Mouse (Mus musculus) adrenal gland, adult (tissue): ENCODE measurements around the gene Mxra8.

ENCODE experiments used
- DNase-seq, 2 experiments: peaks; one replicate each; pipeline ENCODE4 v3.0.0; 2022 to 2023; ENCODE audit warnings: low spot score in 1 of 2; ENCODE audit not compliant: inconsistent age in 2 of 2

Mxra8 gene

GRCm38 (mm10) chr4:155833836-155834235 lies 5.6 kb upstream of the Mxra8 start:
- peak; percentile 82 to 94 for DNase-seq

GRCm38 (mm10) chr4:155837404-155838010 lies 2.0 kb upstream of the Mxra8 start:
- peak; percentile 36 to 56 for DNase-seq

GRCm38 (mm10) chr4:155838187-155839153 lies 1.0 kb upstream of the Mxra8 start:
- peak; percentile 14 to 37 for DNase-seq

DNA sequence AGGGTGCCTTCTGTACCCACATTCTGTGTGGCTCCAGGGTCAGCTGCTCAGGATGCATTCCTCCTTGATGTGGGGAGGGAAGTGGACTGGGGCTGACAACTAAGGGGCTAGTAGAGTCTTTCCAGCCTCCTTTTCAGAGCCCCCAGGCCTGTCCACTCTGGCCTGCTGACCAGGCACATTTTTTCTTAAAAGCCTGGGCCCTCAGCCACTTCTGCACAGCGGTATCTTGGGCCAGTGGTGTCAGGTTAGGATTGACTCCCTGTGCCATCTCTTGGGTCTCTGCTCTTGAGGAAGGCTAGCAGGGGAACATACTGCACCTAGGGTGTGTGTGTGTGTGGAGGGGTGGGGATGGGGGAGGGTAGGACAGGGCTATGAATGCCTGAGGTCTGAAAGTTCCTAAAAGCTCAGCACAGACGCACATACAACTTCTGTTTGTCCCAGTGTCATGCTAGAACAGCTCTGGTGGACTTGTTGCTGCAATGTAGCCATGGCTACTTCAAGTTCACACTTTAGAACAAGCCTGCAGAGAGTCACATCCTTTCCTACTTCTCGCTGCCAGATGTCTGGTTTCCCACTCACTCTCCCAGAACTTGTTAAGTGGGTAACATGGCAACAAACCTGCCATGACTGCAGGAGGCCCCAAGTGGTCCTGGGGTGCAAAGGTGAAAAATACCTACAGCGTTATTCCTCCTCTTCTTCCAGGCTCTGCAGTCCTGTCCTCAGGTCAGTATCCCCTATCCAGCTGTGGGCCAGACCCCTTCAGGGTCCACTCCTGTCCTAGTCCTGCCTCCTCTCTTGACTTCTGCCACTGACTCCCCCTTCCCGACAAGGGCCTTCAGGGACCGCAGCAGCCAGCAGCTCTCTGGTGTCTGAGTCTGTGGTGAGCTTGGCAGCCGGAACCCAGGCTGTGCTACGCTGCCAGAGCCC lies 859 bp downstream of the Mxra8 start:
- peak in 1 of 2 experiments; percentile 19 for DNase-seq

GRCm38 (mm10) chr4:155841003-155841454 lies 1.5 kb downstream of the Mxra8 start:
- peak; percentile 78 to 90 for DNase-seq

DNA sequence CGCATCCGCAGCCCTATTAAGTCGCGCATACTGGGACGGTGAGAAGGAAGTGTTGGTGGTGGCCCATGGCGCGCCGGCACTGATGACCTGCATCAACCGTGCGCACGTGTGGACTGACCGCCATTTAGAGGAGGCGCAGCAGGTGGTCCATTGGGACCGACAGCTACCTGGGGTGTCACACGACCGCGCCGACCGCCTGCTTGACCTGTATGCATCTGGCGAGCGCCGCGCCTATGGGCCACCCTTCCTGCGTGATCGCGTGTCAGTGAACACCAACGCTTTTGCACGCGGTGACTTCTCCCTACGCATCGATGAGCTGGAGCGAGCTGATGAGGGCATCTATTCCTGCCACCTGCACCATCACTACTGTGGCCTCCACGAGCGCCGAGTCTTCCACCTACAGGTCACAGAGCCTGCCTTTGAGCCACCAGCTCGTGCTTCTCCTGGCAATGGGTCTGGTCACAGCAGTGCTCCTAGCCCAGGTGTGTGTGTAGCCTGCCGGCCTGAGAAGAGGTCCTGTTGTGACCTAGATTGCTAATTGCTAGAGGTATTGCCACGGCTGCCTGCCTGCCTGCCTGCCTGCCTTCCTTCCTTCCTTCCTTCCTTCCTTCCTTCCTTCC lies 2.3 kb downstream of the Mxra8 start:
- no peak for DNase-seq

GRCm38 (mm10) chr4:155843231-155843630 lies 3.8 kb downstream of the Mxra8 start:
- DNase-seq = no peak

DNA sequence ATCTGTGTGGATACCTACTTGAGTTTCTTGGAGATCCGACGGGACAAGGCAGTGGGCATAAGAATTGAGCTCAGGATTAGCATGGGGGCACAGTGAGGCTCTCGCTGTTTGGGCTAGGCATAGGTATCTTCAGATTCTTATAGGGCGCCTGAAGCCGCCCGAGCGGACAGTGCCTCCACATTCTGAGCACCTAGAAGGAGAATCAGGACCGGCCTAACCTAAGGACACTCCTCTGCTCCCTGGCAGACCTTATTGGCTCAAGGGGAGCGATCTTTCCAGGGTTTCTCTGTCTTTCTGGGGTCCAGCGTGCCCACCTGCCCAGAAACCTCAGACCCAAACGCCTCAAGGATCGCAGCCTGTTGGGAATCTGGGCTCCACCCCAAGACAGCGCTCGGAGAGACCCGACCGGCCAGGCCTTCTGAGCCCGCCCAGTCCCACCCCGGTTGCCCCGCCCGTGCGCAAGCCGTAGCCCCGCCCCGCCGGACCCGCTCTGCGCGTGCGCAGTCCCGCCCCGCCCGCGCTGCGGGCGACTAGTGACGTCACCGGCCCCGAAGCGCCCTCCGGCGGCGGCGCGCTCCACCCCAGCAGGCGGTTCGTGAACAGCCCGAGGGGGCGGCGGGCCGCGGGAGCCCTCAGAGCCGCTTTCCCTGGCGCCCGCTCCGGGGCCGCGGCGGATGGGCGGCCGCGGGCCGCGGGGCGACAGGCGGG lies 7.5 kb downstream of the Mxra8 start, which contains the start of gene Dvl1:
Gene Dvl1 (plus strand): TSS at position 532 of the 708 bp plus-strand sequence.
- peak; percentile 95 to 98 for DNase-seq

DNA sequence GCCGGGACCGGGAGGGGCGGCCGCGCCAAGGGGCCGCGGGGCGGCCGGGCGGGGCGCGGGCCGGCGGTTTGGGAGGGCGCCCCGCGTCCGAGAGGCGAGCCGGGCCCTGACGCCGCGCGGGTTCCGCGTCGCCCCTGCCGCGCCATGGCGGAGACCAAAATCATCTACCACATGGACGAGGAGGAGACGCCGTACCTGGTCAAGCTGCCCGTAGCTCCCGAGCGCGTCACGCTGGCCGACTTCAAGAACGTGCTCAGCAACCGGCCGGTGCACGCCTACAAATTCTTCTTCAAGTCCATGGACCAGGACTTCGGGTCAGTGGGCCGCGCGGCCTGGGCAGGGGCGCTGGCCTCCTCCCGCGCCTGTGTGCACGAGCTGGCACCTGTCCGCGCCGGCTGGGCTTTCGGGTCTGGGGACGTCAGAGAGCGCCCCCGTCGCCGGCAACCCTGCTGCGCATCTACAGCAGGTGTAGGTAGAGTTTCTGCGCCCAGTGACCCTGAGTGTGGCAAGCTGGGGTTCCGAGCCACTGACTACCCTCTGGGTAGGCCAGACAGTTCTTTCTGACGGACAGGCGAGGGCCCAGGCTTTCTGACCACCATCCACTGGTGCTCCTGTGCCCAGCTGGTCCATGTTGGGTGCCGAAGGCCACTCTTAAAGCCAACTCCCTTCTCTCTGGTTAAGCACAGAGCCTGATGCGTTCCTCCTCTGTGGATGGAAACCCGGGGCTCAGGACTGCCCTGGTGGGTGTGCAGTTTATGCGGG lies 8.3 kb downstream of the Mxra8 start:
- DNase-seq = peak in 1 of 2 experiments; percentile 63

DNA sequence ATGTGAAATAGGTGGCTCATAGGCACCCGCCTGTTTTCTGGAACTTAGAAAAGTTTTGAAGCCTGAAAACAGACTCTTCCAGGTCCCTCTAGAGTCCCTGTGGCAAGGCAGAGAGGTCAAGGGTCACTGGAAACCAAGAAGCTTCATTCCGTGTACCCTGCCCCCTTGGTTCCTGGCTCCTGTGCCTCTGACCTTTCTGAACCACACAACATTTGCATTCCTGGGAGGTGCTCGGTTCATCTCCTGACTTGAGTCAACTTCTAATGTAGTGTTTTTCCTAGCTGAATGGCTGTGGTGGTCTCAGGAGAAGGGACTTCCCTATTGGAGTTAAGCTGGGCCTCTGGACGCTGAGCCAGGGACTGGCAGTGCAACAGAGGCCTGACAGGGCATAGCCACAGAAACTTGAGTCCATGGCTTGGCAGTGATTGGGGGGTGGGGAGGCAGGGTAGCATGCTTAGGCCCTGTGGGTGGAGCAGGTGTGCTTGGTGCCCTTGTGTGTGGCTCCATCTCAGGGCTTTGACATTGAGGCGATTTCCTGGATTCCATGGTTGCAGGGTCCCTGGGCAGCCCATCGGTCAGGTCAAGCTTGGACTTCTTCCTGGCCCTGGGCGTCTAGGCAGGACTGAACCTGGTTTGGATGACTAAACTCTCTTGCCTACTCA lies 9.1 kb downstream of the Mxra8 start:
- peak in 1 of 2 experiments; percentile 59 for DNase-seq

DNA sequence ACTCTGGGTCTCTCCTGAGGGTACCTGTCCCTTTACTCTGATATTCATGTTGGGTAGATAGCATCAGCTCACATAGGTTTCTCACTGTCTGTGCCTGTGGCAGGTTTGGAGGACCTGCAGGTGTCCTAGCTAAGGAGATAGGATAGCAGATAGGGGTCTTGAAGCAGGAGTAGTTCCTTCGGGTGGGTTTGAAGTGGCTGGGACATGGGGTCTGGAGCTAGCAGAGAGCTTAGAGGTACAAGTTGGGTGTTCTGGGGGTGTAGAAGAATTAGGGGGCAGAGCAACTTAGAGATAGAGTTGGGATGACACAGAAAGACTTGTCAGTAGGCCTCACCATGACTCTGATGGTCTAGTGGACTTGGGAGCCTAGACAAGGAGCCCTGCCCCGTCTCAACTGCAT lies 9.9 kb downstream of the Mxra8 start:
- DNase-seq = no peak

GRCm38 (mm10) chr4:155849792-155850451 lies 10.4 kb downstream of the Mxra8 start:
- no peak for DNase-seq

- peak in 1 of 2 experiments; percentile 86 for DNase-seq
These were observed 11.9 kb downstream of the Mxra8 start for GRCm38 (mm10) chr4:155851368-155851767.

- peak in 1 of 2 experiments; percentile 67 for DNase-seq
These were observed 12.5 kb downstream of the Mxra8 start for GRCm38 (mm10) chr4:155851951-155852411.

GRCm38 (mm10) chr4:155853421-155853820 lies 13.9 kb downstream of the Mxra8 start:
- no peak for DNase-seq

DNA sequence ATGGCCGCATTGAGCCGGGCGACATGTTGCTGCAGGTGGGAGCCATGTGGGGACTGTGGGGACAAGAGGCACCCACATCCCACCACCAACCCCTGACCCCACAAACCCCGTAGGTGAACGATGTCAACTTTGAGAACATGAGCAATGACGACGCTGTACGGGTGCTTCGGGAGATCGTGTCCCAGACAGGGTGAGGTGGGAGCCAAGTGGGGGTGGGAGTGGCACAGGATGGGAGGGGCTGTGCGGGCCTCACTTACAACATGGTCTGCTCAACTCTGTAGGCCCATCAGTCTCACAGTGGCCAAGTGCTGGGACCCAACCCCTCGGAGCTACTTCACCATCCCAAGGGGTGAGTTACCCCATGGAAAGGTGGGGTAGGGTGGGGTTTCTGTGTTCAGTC lies 15.5 kb downstream of the Mxra8 start:
- no peak for DNase-seq

DNA sequence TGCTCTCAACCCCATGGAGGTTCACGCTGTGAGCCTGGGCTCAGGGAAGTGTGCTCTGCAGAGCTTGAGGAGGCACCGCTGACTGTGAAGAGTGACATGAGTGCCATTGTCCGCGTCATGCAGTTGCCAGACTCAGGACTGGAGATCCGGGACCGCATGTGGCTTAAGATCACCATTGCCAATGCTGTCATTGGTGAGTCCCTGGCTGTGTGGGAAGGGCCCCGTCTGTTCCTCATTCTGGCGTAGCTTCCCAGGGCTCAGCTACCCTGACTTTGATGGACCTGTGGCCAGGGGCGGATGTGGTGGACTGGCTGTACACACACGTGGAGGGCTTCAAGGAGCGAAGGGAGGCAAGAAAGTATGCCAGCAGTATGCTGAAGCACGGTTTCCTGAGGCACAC lies 16.6 kb downstream of the Mxra8 start:
- no peak for DNase-seq

GRCm38 (mm10) chr4:155856881-155857280 lies 17.4 kb downstream of the Mxra8 start:
- DNase-seq = no peak
